Comparison of ENCODE assay signal across 8 mouse cellular contexts in genomic region chr7:67951532-67952035, GRCm38 (mm10). TPM values are rescaled to one million over a fixed set of nuclear protein-coding genes. Genes with fewer than 3 reads are reported as not detected.
DNase-seq lines count a peak whose midpoint lies in the region; ATAC-seq and TF ChIP-seq lines count a peak whose summit lies in the region.

No protein-coding gene starts in this region.

- peak overlapping the region; percentile 99 for H3K4me2 ChIP-seq in forebrain, embryonic 12.5 days
- H3K4me2 ChIP-seq in heart, postnatal 0 days (ENCODE audit: low read depth, low read length), result peak overlapping the region; percentile 78
- H3K4me2 ChIP-seq in liver, embryonic 16.5 days (ENCODE audit: low read depth, low read length), result peak overlapping the region; percentile 98
- peak overlapping the region; percentile 100 for H3K4me2 ChIP-seq in neural tube, embryonic 14.5 days (ENCODE audit: low read depth, low read length)

- 0 out of 2 replicates have a peak, but pooled peaks have one; percentile 7 for TF ChIP-seq EP300 in heart, postnatal 0 days (IDR thresholded peaks at IDR 0.05; ENCODE audit: low read depth)

- no peaks in the 10 kb centered on the region for H3K36me3 ChIP-seq in E14TG2a.4 (ENCODE audit: insufficient read depth, low read length)
- no peaks in the 10 kb centered on the region for H3K36me3 ChIP-seq in forebrain, embryonic 12.5 days (replicated peaks)
- no peaks in the 10 kb centered on the region for H3K36me3 ChIP-seq in heart, postnatal 0 days (replicated peaks; ENCODE audit: control insufficient read depth, insufficient read depth, low read length)
- H3K36me3 ChIP-seq in liver, embryonic 16.5 days (ENCODE audit: control insufficient read depth, insufficient read depth), result no peaks in the 10 kb centered on the region
- H3K36me3 ChIP-seq in neural tube, embryonic 14.5 days (ENCODE audit: control insufficient read depth, insufficient read depth, low read length), result no peaks in the 10 kb centered on the region
- H3K36me3 ChIP-seq in testis, adult 2 months (ENCODE audit: control insufficient read depth, insufficient read depth, low read length), result no peaks in the 10 kb centered on the region

- peak overlapping the region; percentile 96 for H3K9ac ChIP-seq in forebrain, embryonic 12.5 days
- peak overlapping the region; percentile 99 for H3K9ac ChIP-seq in heart, postnatal 0 days (replicated peaks; ENCODE audit: low read depth, low read length)
- H3K9ac ChIP-seq in liver, embryonic 16.5 days (ENCODE audit: low read depth, low read length), result peak overlapping the region; percentile 93
- peak overlapping the region; percentile 94 for H3K9ac ChIP-seq in neural tube, embryonic 14.5 days (replicated peaks; ENCODE audit: low read depth, low read length)

- TF ChIP-seq POLR2A in testis, adult 2 months (IDR thresholded peaks at IDR 0.05; ENCODE audit: control insufficient read depth, low read depth, low read length), result no peak

- peak overlapping the region; percentile 89 for H3K4me3 ChIP-seq in E14TG2a.4 (replicated peaks; ENCODE audit: low read length)
- H3K4me3 ChIP-seq in forebrain, embryonic 12.5 days (replicated peaks), result peak overlapping the region; percentile 92
- peak overlapping the region; percentile 99 for H3K4me3 ChIP-seq in heart, postnatal 0 days (ENCODE audit: low read depth, low read length)
- H3K4me3 ChIP-seq in liver, embryonic 16.5 days (ENCODE audit: low read depth, low read length), result peak overlapping the region; percentile 88
- peak overlapping the region; percentile 73 for H3K4me3 ChIP-seq in neural tube, embryonic 14.5 days (ENCODE audit: low read depth, low read length)
- H3K4me3 ChIP-seq in testis, adult 2 months (ENCODE audit: control insufficient read depth, low read depth, low read length), result peak overlapping the region; percentile 84

- peak overlapping the region; percentile 100 for H3K27ac ChIP-seq in forebrain, embryonic 12.5 days
- H3K27ac ChIP-seq in heart, postnatal 0 days (ENCODE audit: low read depth), result peak overlapping the region; percentile 100
- H3K27ac ChIP-seq in liver, embryonic 16.5 days (ENCODE audit: low read length), result peak overlapping the region; percentile 90
- peak overlapping the region; percentile 99 for H3K27ac ChIP-seq in neural tube, embryonic 14.5 days (ENCODE audit: low read depth, low read length)
- H3K27ac ChIP-seq in testis, adult 2 months (ENCODE audit: control insufficient read depth, insufficient read depth, low read depth, low read length), result peak overlapping the region; percentile 79

- peaks cover 26% of the 10 kb centered on the region for H3K4me1 ChIP-seq in E14TG2a.4 (replicated peaks; ENCODE audit: low read depth, low read length)
- peaks cover 25% of the 10 kb centered on the region for H3K4me1 ChIP-seq in forebrain, embryonic 12.5 days
- peaks cover 9% of the 10 kb centered on the region for H3K4me1 ChIP-seq in heart, postnatal 0 days (ENCODE audit: control insufficient read depth, insufficient read depth)
- peaks cover 26% of the 10 kb centered on the region for H3K4me1 ChIP-seq in liver, embryonic 16.5 days (ENCODE audit: control insufficient read depth, low read depth, low read length)
- H3K4me1 ChIP-seq in neural tube, embryonic 14.5 days (ENCODE audit: control insufficient read depth, insufficient read depth, low read length), result peaks cover 18% of the 10 kb centered on the region
- peaks cover 15% of the 10 kb centered on the region for H3K4me1 ChIP-seq in testis, adult 2 months (ENCODE audit: control insufficient read depth, insufficient read depth, low read length)

- peak; percentile 89 for DNase-seq in c-Kit-positive CD71-positive TER-119-positive erythroid progenitor cells, embryonic 14.5 days (ENCODE audit: low spot score)
- peak; percentile 95 for DNase-seq in heart, postnatal 0 days (ENCODE audit: low spot score)
- DNase-seq in kidney, postnatal 4 days, result peak; percentile 95 to 97

- TF ChIP-seq CTCF in E14TG2a.4 (conservative IDR thresholded peaks at IDR 0.05; ENCODE audit: low read length), result no peak
- TF ChIP-seq CTCF in heart, postnatal 0 days (IDR thresholded peaks at IDR 0.05; ENCODE audit: low read depth), result no peak
- no peak for TF ChIP-seq CTCF in testis, adult 2 months (IDR thresholded peaks at IDR 0.05; ENCODE audit: control insufficient read depth, insufficient read depth, insufficient replicate concordance, low read depth, low read length)

- no peaks in the 10 kb centered on the region for H3K9me3 ChIP-seq in E14TG2a.4 (ENCODE audit: low read length)
- H3K9me3 ChIP-seq in forebrain, embryonic 12.5 days, result no peaks in the 10 kb centered on the region
- no peaks in the 10 kb centered on the region for H3K9me3 ChIP-seq in heart, postnatal 0 days (replicated peaks; ENCODE audit: control insufficient read depth, low read length)
- H3K9me3 ChIP-seq in liver, embryonic 16.5 days (replicated peaks; ENCODE audit: control insufficient read depth, low read length), result no peaks in the 10 kb centered on the region
- H3K9me3 ChIP-seq in neural tube, embryonic 14.5 days (ENCODE audit: control insufficient read depth, low read length), result no peaks in the 10 kb centered on the region

- under 1% methylated on average over 41 of the region's 73 CpGs for WGBS in forebrain, embryonic 12.5 days
- WGBS in heart, postnatal 0 days, result under 1% methylated on average over 54 of the region's 73 CpGs
- 1% methylated on average over 49 of the region's 73 CpGs for WGBS in liver, embryonic 16.5 days (ENCODE audit: insufficient replicate concordance)
- under 1% methylated on average over 45 of the region's 73 CpGs for WGBS in neural tube, embryonic 14.5 days

- ATAC-seq in forebrain, embryonic 12.5 days (ENCODE audit: low FRiP score), result peak; percentile 87
- peak; percentile 86 for ATAC-seq in heart, postnatal 0 days (ENCODE audit: insufficient read depth, low read depth)
- ATAC-seq in liver, embryonic 16.5 days (ENCODE audit: low read depth), result peak; percentile 86
- ATAC-seq in neural tube, embryonic 14.5 days (ENCODE audit: low read depth), result peak; percentile 86

- peaks cover 52% of the 10 kb centered on the region for H3K27me3 ChIP-seq in E14TG2a.4 (ENCODE audit: insufficient read depth, low read length)
- H3K27me3 ChIP-seq in forebrain, embryonic 12.5 days, result 0 out of 2 replicates have a peak, but pooled peaks cover 3% of the 10 kb centered on the region
- H3K27me3 ChIP-seq in heart, postnatal 0 days (ENCODE audit: control insufficient read depth, insufficient read depth, low read length), result no peaks in the 10 kb centered on the region; the same call in 1 of the 2 replicates
- H3K27me3 ChIP-seq in liver, embryonic 16.5 days (ENCODE audit: control insufficient read depth, insufficient read depth, low read depth, low read length), result peaks cover 12% of the 10 kb centered on the region
- H3K27me3 ChIP-seq in neural tube, embryonic 14.5 days (ENCODE audit: control insufficient read depth, insufficient read depth, low read length), result no peaks in the 10 kb centered on the region
- no peaks in the 10 kb centered on the region for H3K27me3 ChIP-seq in testis, adult 2 months (ENCODE audit: control insufficient read depth, insufficient read depth, low read length)

RNA-seq across cellular contexts. Expression of gene Igf1r, which starts 1.0 kb away (rescaled TPM):
- 29.0 and 36.1 TPM in 2 replicates for polyA plus RNA-seq in forebrain, embryonic 12.5 days (2016; fragmentation: Nextera tagmentation; extraction: Ambion mirVana)
- 41.3 and 41.8 TPM in 2 replicates for total RNA-seq in heart, postnatal 0 days (2014; rRNA removed; ENCODE audit: low replicate concordance)
- 8.8 and 9.9 TPM in 2 replicates for polyA plus RNA-seq in heart, postnatal 0 days (2015; fragmentation: Nextera tagmentation; extraction: Ambion mirVana)
- polyA plus RNA-seq in liver, embryonic 16.5 days (2015; fragmentation: Nextera tagmentation; extraction: Ambion mirVana), result 3.2 and 3.7 TPM in 2 replicates
- polyA plus RNA-seq in neural tube, embryonic 14.5 days (2014; fragmentation: Nextera tagmentation; extraction: Ambion mirVana), result 21.8 and 28.5 TPM in 2 replicates
- 3.4 and 4.2 TPM in 2 replicates for polyA plus RNA-seq in testis, adult 2 months (2012; rRNA removed)

Comparison
In these comparisons a context has a peak if more than half of its experiments do, and no peak if none do; other contexts are left out.
1. Peak in every context shown above with its lines: DNase-seq, ATAC-seq, H3K4me3 ChIP-seq and H3K27ac ChIP-seq.